Mouse (Mus musculus): ENCODE data around the gene Nhs. TPM values are rescaled to one million over a fixed set of nuclear protein-coding genes. Genes with fewer than 3 reads are reported as not detected.

Gene Nhs
- polyA plus RNA-seq, 1 experiment from 2014 or later = 3.1 TPM

DNA sequence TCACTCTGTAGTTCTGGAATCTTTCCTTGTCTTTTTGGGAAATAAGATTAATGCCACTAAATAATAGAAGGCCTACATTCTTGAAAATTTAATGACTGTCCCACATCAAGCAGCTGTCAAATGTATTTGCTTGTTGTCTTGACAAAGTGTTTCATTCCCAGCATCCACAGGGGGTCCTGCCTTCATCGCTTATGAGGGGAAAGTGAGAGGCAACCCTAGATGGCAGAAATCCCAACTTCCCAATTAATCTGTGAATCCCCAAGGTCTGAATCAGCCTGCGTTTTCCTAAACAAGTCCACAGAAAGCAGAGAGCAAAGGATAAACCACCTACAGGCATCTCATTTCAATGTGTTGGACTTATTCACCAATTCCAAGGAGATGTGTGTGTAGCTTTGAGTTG lies 183.2 kb downstream of the Nhs start:
- Histone ChIP-seq H3K27ac (replicated peaks; ENCODE audit: low read depth, low read length) (no peak overlapping the region), H3K27me3 (ENCODE audit: control insufficient read depth, insufficient read depth, low read length) (peaks cover 18% of the 10 kb centered on the region; the same call in 1 of the 2 replicates), H3K4me1 (ENCODE audit: control insufficient read depth, insufficient read depth, low read length) (no peaks in the 10 kb centered on the region; the same call in 1 of the 2 replicates), H3K4me2 (ENCODE audit: low read depth, severe bottlenecking) (no peak overlapping the region), H3K36me3 (ENCODE audit: control insufficient read depth, insufficient read depth, low read length) (no peaks in the 10 kb centered on the region), H3K4me3 (ENCODE audit: low read depth, low read length) (no peak overlapping the region), H3K9ac (ENCODE audit: low read length) (no peak overlapping the region), H3K9me3 (ENCODE audit: control insufficient read depth, low read length) (no peaks in the 10 kb centered on the region)
- ATAC-seq (ENCODE audit: insufficient number of reproducible peaks, low FRiP score, low TSS enrichment, low read depth) (no peak), DNase-seq (ENCODE audit: low spot score) (no peak)
- 71% methylated on average over 2 of the region's 2 CpGs for WGBS

DNA sequence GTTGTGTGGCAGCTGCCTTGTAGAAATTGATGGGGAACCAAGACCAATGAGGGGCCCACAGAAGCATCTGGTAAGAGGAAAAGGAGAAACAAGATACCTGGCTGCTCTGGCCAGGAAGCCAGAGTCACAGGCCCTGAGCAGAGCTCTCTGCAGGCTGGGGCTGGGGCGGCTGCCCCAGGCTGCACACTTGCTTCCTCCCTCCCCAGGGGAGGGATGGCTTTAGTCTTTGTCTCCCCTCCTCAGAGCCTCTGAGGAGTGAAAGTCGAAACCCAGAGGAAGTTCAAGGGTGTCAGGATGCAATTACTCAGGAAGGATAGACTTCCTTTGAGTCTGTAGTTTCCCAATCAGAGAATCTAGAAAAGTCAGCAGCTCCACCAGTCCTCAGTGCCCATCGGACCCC lies 186.0 kb downstream of the Nhs start:
- Histone ChIP-seq H3K9ac (ENCODE audit: low read length) (no peak overlapping the region), H3K36me3 (ENCODE audit: control insufficient read depth, insufficient read depth, low read length) (no peaks in the 10 kb centered on the region), H3K4me1 (ENCODE audit: control insufficient read depth, insufficient read depth, low read length) (no peaks in the 10 kb centered on the region), H3K4me2 (ENCODE audit: low read depth, severe bottlenecking) (no peak overlapping the region), H3K4me3 (ENCODE audit: low read depth, low read length) (no peak overlapping the region), H3K27me3 (ENCODE audit: control insufficient read depth, insufficient read depth, low read length) (peaks cover 14% of the 10 kb centered on the region; the same call in 1 of the 2 replicates), H3K27ac (replicated peaks; ENCODE audit: low read depth, low read length) (no peak overlapping the region), H3K9me3 (ENCODE audit: control insufficient read depth, low read length) (no peaks in the 10 kb centered on the region)
- DNase-seq (ENCODE audit: low spot score) (no peak), ATAC-seq (ENCODE audit: insufficient number of reproducible peaks, low FRiP score, low TSS enrichment, low read depth) (no peak)
- WGBS = 37% methylated on average over 3 of the region's 3 CpGs

DNA sequence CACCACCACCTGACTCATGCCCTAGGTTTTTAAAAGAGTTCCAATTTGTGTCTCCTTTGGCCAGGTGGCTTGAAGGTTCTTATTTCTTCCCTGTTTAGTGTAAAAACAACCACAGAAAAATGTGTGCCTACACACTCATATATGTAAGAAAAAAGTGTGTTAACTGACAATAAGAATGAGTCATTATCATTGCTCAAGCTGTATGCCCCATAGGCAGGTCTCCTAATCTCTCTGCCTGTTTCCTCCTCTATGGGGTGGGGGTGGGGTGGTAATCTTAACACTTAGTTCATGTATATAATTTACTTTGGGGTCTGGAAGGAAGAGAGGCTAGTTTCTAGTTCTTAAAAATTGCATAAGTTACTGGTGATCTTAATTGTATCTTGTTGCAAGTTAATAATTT lies 186.8 kb downstream of the Nhs start:
- Histone ChIP-seq H3K4me3 (ENCODE audit: low read depth, low read length) (no peak overlapping the region), H3K9me3 (ENCODE audit: control insufficient read depth, low read length) (no peaks in the 10 kb centered on the region), H3K27me3 (ENCODE audit: control insufficient read depth, insufficient read depth, low read length) (peaks cover 11% of the 10 kb centered on the region; the same call in 1 of the 2 replicates), H3K9ac (ENCODE audit: low read length) (no peak overlapping the region), H3K36me3 (ENCODE audit: control insufficient read depth, insufficient read depth, low read length) (no peaks in the 10 kb centered on the region), H3K4me2 (ENCODE audit: low read depth, severe bottlenecking) (no peak overlapping the region), H3K27ac (replicated peaks; ENCODE audit: low read depth, low read length) (no peak overlapping the region), H3K4me1 (ENCODE audit: control insufficient read depth, insufficient read depth, low read length) (no peaks in the 10 kb centered on the region)
- no peak for ATAC-seq (ENCODE audit: insufficient number of reproducible peaks, low FRiP score, low TSS enrichment, low read depth)
- no peak for DNase-seq (ENCODE audit: low spot score)

DNA sequence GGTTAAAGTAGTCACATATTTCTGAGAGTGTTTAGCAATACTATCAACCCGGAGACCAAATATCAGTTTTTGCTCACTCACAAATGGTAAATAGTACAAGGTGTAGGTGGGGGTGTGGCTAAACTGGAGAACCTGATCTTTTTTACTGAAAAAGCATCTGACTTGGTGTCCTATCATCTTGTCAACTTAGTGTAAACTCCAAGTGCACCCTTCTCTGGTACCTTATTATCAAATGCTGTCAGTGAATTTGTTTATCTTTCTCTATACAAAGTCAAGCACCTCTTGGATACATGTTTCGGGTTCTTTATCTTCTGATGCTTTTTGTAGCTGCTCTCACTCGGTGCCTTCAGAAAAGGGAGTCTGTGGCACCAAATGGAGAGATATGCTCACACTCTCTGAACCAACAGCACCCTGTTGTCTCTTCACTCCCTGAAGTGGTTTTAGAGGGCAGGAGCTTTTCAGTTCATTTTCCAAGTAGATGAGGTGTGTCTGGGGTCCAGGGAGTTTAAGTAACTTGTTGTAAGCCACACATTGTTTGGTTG lies 187.5 kb downstream of the Nhs start:
- DNase-seq (ENCODE audit: low spot score) (no peak), ATAC-seq (ENCODE audit: insufficient number of reproducible peaks, low FRiP score, low TSS enrichment, low read depth) (no peak)
- H3K27ac ChIP-seq (replicated peaks; ENCODE audit: low read depth, low read length) = no peak overlapping the region
- no peaks in the 10 kb centered on the region for H3K4me1 ChIP-seq (ENCODE audit: control insufficient read depth, insufficient read depth, low read length)
- H3K4me2 ChIP-seq (ENCODE audit: low read depth, severe bottlenecking) = no peak overlapping the region
- H3K36me3 ChIP-seq (ENCODE audit: control insufficient read depth, insufficient read depth, low read length) = no peaks in the 10 kb centered on the region
- H3K27me3 ChIP-seq (ENCODE audit: control insufficient read depth, insufficient read depth, low read length) = peaks cover 7% of the 10 kb centered on the region; the same call in 1 of the 2 replicates
- no peaks in the 10 kb centered on the region for H3K9me3 ChIP-seq (ENCODE audit: control insufficient read depth, low read length)
- 86% methylated on average over 3 of the region's 3 CpGs for WGBS
- no peak overlapping the region for H3K4me3 ChIP-seq (ENCODE audit: low read depth, low read length)
- no peak overlapping the region for H3K9ac ChIP-seq (ENCODE audit: low read length)

GRCm38 (mm10) chrX:161971131-161971530 lies 188.4 kb downstream of the Nhs start:
- ATAC-seq (ENCODE audit: insufficient number of reproducible peaks, low FRiP score, low TSS enrichment, low read depth) (no peak), DNase-seq (ENCODE audit: low spot score) (no peak)
- Histone ChIP-seq H3K4me3 (ENCODE audit: low read depth, low read length) (no peak overlapping the region), H3K27ac (replicated peaks; ENCODE audit: low read depth, low read length) (no peak overlapping the region), H3K9ac (ENCODE audit: low read length) (no peak overlapping the region), H3K9me3 (ENCODE audit: control insufficient read depth, low read length) (no peaks in the 10 kb centered on the region), H3K36me3 (ENCODE audit: control insufficient read depth, insufficient read depth, low read length) (no peaks in the 10 kb centered on the region), H3K4me2 (ENCODE audit: low read depth, severe bottlenecking) (no peak overlapping the region), H3K27me3 (ENCODE audit: control insufficient read depth, insufficient read depth, low read length) (no peaks in the 10 kb centered on the region), H3K4me1 (ENCODE audit: control insufficient read depth, insufficient read depth, low read length) (no peaks in the 10 kb centered on the region)
- 90% methylated on average over 1 of the region's 1 CpGs for WGBS

DNA sequence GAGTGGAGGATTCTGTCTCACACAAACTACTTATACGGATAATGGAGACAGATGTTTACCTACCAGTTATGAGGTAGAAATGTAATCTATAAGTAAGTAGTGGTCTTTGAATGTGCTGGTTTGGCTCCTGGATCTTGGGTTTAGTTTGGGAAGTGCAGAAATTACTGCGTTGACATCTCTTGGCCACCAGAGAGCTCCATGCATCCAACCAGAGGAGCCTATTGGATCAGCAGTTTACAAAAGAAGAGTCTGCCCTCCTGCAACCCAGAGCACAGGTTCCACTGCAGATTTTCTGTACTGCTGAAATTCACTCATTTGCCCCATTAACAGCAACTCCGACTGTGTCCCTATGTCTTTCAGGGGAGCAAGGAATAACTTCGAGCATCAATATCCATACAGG lies 191.8 kb downstream of the Nhs start:
- Histone ChIP-seq H3K4me2 (ENCODE audit: low read depth, severe bottlenecking) (no peak overlapping the region), H3K4me3 (ENCODE audit: low read depth, low read length) (no peak overlapping the region), H3K4me1 (ENCODE audit: control insufficient read depth, insufficient read depth, low read length) (no peaks in the 10 kb centered on the region), H3K27me3 (ENCODE audit: control insufficient read depth, insufficient read depth, low read length) (no peaks in the 10 kb centered on the region), H3K9ac (ENCODE audit: low read length) (no peak overlapping the region), H3K36me3 (ENCODE audit: control insufficient read depth, insufficient read depth, low read length) (no peaks in the 10 kb centered on the region), H3K27ac (replicated peaks; ENCODE audit: low read depth, low read length) (no peak overlapping the region), H3K9me3 (ENCODE audit: control insufficient read depth, low read length) (no peaks in the 10 kb centered on the region)
- DNase-seq (ENCODE audit: low spot score) (no peak), ATAC-seq (ENCODE audit: insufficient number of reproducible peaks, low FRiP score, low TSS enrichment, low read depth) (no peak)
- WGBS = 35% methylated on average over 4 of the region's 4 CpGs

- Histone ChIP-seq H3K9me3 (ENCODE audit: control insufficient read depth, low read length) (no peaks in the 10 kb centered on the region), H3K9ac (ENCODE audit: low read length) (no peak overlapping the region), H3K4me3 (ENCODE audit: low read depth, low read length) (no peak overlapping the region), H3K27ac (replicated peaks; ENCODE audit: low read depth, low read length) (no peak overlapping the region), H3K4me1 (ENCODE audit: control insufficient read depth, insufficient read depth, low read length) (no peaks in the 10 kb centered on the region), H3K36me3 (ENCODE audit: control insufficient read depth, insufficient read depth, low read length) (no peaks in the 10 kb centered on the region), H3K4me2 (ENCODE audit: low read depth, severe bottlenecking) (no peak overlapping the region), H3K27me3 (ENCODE audit: control insufficient read depth, insufficient read depth, low read length) (0 out of 2 replicates have a peak, but pooled peaks cover 1% of the 10 kb centered on the region)
- no peak for ATAC-seq (ENCODE audit: insufficient number of reproducible peaks, low FRiP score, low TSS enrichment, low read depth)
- no peak for DNase-seq (ENCODE audit: low spot score)
These were observed 196.2 kb downstream of the Nhs start for GRCm38 (mm10) chrX:161963372-161963771.

- DNase-seq (ENCODE audit: low spot score) (no peak), ATAC-seq (ENCODE audit: insufficient number of reproducible peaks, low FRiP score, low TSS enrichment, low read depth) (no peak)
- no peak overlapping the region for H3K27ac ChIP-seq (replicated peaks; ENCODE audit: low read depth, low read length)
- 38% methylated on average over 1 of the region's 1 CpGs for WGBS
- 0 out of 2 replicates have a peak, but pooled peaks cover 2% of the 10 kb centered on the region for H3K27me3 ChIP-seq (ENCODE audit: control insufficient read depth, insufficient read depth, low read length)
- no peak overlapping the region for H3K9ac ChIP-seq (ENCODE audit: low read length)
- no peak overlapping the region for H3K4me3 ChIP-seq (ENCODE audit: low read depth, low read length)
- no peaks in the 10 kb centered on the region for H3K4me1 ChIP-seq (ENCODE audit: control insufficient read depth, insufficient read depth, low read length)
- H3K9me3 ChIP-seq (ENCODE audit: control insufficient read depth, low read length) = no peaks in the 10 kb centered on the region
- no peaks in the 10 kb centered on the region for H3K36me3 ChIP-seq (ENCODE audit: control insufficient read depth, insufficient read depth, low read length)
- H3K4me2 ChIP-seq (ENCODE audit: low read depth, severe bottlenecking) = no peak overlapping the region
These were observed 196.7 kb downstream of the Nhs start for GRCm38 (mm10) chrX:161962855-161963254.

DNA sequence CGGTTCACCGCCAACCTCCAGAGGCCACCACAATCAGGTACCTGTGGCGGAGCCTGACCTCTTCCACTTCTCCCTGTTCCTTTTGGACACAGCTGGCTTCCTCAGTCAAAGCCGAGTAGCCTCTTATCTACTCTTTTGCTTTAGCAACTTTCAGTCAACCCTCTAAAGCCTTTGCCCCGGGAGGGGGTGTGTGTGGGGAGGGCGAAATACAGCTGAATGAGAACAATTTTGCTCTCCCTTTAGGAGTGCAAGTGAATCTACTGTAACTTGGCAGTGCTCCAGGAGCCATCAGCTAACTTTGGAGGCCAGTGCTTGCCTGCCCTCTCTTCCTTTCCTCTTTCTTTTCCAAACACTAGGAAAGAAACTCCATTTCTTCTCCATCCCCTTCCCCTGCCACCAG lies 197.8 kb downstream of the Nhs start:
- Histone ChIP-seq H3K4me1 (ENCODE audit: control insufficient read depth, insufficient read depth, low read length) (no peaks in the 10 kb centered on the region), H3K4me2 (ENCODE audit: low read depth, severe bottlenecking) (no peak overlapping the region), H3K27me3 (ENCODE audit: control insufficient read depth, insufficient read depth, low read length) (0 out of 2 replicates have a peak, but pooled peaks cover 2% of the 10 kb centered on the region), H3K4me3 (ENCODE audit: low read depth, low read length) (no peak overlapping the region), H3K9me3 (ENCODE audit: control insufficient read depth, low read length) (no peaks in the 10 kb centered on the region), H3K9ac (ENCODE audit: low read length) (no peak overlapping the region), H3K36me3 (ENCODE audit: control insufficient read depth, insufficient read depth, low read length) (no peaks in the 10 kb centered on the region), H3K27ac (replicated peaks; ENCODE audit: low read depth, low read length) (no peak overlapping the region)
- DNase-seq (ENCODE audit: low spot score) (no peak), ATAC-seq (ENCODE audit: insufficient number of reproducible peaks, low FRiP score, low TSS enrichment, low read depth) (no peak)
- WGBS = 80% methylated on average over 6 of the region's 6 CpGs
